Mouse (Mus musculus) heart, adult 2 months (tissue): ENCODE data around the gene AI661453. TPM values are rescaled to one million over a fixed set of nuclear protein-coding genes. Genes with fewer than 3 reads are reported as not detected.

Experiments used
- DNase-seq, 2 experiments: peaks; one replicate each; pipeline ENCODE4 v3.0.0; 2021
- H3K27ac ChIP-seq: fragments of 200-600 bp; 2 replicates; pipeline ENCODE4 v1.8.1; 2022
- H3K27me3 ChIP-seq: fragments of 200-500 bp; 2 replicates; pipeline ENCODE4 v1.6.1; 2012; ENCODE audit warnings: mild to moderate bottlenecking, low read length, inconsistent platforms, mixed read lengths; ENCODE audit not compliant: control insufficient read depth, insufficient read depth
- H3K36me3 ChIP-seq: fragments of 200-500 bp; 2 replicates; pipeline ENCODE4 v1.6.1; 2012; ENCODE audit warnings: low read length, inconsistent platforms; ENCODE audit not compliant: control insufficient read depth, insufficient read depth
- H3K4me1 ChIP-seq: fragments of 200-500 bp; 2 replicates; pipeline ENCODE4 v1.6.1; 2011; ENCODE audit warnings: low read length; ENCODE audit not compliant: control insufficient read depth, insufficient read depth
- H3K4me3 ChIP-seq: fragments of 200-600 bp; 2 replicates; pipeline ENCODE4 v1.8.1; 2022
- H3K79me2 ChIP-seq: fragments of 200-500 bp; replicated peaks from 2 replicates; pipeline ENCODE4 v1.6.1; 2012; ENCODE audit warnings: mild to moderate bottlenecking, inconsistent platforms, low read length, moderate library complexity, mixed read lengths; ENCODE audit not compliant: control insufficient read depth, insufficient read depth
- H3K9ac ChIP-seq: fragments of 200-500 bp; 2 replicates; pipeline ENCODE4 v1.6.1; 2012; ENCODE audit warnings: low read depth, mild to moderate bottlenecking, control low read depth, inconsistent platforms, low read length, mixed read lengths
- CTCF ChIP-seq: fragments of 200-600 bp; IDR thresholded peaks from 2 replicates; pipeline ENCODE4 v1.8.1; 2022; ENCODE audit warnings: antibody characterized with exemption, mild to moderate bottlenecking, moderate library complexity
- EP300 ChIP-seq: fragments of 200-500 bp; IDR thresholded peaks from 2 replicates; pipeline ENCODE4 v1.6.1; 2011; ENCODE audit warnings: low read depth, low read length, control low read depth; ENCODE audit not compliant: insufficient read depth
- POLR2A ChIP-seq: fragments of 200-500 bp; IDR thresholded peaks from 2 replicates; pipeline ENCODE4 v1.6.1; 2011; ENCODE audit warnings: mild to moderate bottlenecking, low read depth, low read length, control low read depth; ENCODE audit not compliant: insufficient read depth
- WGBS: fragments of 180-500 bp; shearing (Covaris S2); methylation state at CpG from one replicate; pipeline ENCODE4 v1.1.7; 2018; 5-methylcytosine and 5-hydroxymethylcytosine counted together
- intact Hi-C: fragments of 180-260 bp; cut with DNase I; formaldehyde crosslinking; loops from one replicate; pipeline ENCODE4 v1.15.1; 2025
- polyA plus RNA-seq: library from polyadenylated mRNA; depleted of rRNA; stranded (reverse); fragments of >200 nt; gene quantifications from 2 replicates; pipeline ENCODE4 v1.2.3, GENCODE M21; 2012
- total RNA-seq, 2 experiments: library from RNA; stranded (reverse); gene quantifications; 2 replicates each; pipeline ENCODE4 v1.2.3; 2021

Gene AI661453
- total and polyA plus RNA-seq, 3 experiments: 1.00 to 1.4 (median 1.2) TPM

DNA sequence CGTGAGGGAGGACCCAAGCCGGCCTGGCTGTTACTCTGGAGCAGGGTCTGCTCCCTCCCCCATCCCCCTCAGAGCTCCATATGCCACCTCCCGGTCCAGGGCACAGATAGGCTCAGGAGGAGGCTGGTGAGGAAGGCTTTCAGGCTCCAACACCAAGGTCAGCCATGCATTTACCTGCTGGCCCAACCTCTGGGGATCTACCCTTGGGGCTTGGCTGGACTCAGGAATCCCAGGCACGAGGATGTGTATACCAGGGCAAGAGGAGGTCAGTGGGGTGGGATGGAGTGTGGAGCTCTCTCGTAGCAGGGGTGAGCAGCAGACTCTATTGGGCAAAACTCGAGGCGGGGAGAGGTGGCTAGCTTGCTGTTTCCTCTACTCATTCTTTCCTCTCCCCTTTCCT lies 16.5 kb downstream of the AI661453 start:
- WGBS: 70% methylated on average over 7 of the region's 7 CpGs
- no peak overlapping the region for H3K27ac ChIP-seq
- intact Hi-C loops: no loop called here

DNA sequence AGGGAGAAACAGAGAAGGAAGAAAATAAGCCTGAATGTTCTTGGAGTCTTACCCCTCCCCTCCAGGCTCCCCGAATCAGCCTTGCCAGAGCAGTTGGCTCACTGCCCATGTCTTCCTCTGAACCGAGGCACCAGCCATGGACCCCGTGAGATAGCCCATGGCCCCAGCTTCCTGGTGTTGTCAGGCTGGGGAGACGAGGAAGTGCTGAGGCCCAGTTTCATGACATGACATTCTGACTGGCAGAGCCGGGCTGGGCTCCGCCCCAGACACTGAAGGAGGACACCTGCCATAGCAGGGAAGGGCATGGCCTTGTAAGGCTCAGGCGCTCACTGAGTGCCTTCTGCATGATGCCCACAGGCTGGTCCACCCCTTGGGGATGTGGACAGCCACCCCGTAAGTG lies 18.3 kb downstream of the AI661453 start:
- intact Hi-C loops: no loop called here
- Histone ChIP-seq H3K4me3 (no peak overlapping the region), H3K27ac (no peak overlapping the region), H3K27me3 (no peaks in the 10 kb centered on the region), H3K79me2 (no peaks in the 10 kb centered on the region), H3K36me3 (no peaks in the 10 kb centered on the region), H3K4me1 (peaks cover 2% of the 10 kb centered on the region), H3K9ac (no peak overlapping the region)
- whole genome bisulfite sequencing: 41% methylated on average over 8 of the region's 8 CpGs
- no peak for DNase-seq
- TF ChIP-seq POLR2A (no peak), CTCF (no peak), EP300 (no peak)

More for the DNA sequence above, 16.5 kb downstream of the AI661453 start:
- no peaks in the 10 kb centered on the region for H3K79me2 ChIP-seq
- DNase-seq: no peak
- H3K4me1 ChIP-seq: no peaks in the 10 kb centered on the region
- no peaks in the 10 kb centered on the region for H3K36me3 ChIP-seq
- no peak overlapping the region for H3K4me3 ChIP-seq
- no peak overlapping the region for H3K9ac ChIP-seq
- TF ChIP-seq EP300: no peak
- no peak for TF ChIP-seq POLR2A
- TF ChIP-seq CTCF: no peak
- H3K27me3 ChIP-seq: no peaks in the 10 kb centered on the region

DNA sequence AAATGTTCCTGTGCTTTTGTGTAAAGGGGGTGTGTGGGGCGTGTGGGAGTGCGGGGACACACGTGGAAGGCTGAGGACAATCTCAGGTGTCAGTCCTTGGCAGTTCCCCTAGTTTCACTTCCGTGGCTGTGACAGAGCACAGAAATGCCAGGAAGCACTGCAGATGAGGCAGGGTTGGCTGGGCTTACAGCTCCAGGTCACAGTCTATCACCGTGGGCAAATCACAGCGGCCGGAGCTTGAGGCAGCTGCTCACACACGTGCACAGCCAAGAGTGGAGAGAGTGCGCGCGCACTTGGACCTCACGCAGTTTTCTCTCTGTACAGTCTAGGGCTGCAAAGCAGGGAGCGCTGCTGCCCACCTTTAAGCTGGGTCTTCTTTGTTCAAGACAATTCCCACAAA lies 21.9 kb downstream of the AI661453 start:
- H3K4me1 ChIP-seq: peaks cover 2% of the 10 kb centered on the region
- DNase-seq: no peak
- no peak overlapping the region for H3K9ac ChIP-seq
- TF ChIP-seq POLR2A (no peak), CTCF (no peak), EP300 (no peak)
- H3K27ac ChIP-seq: no peak overlapping the region
- intact Hi-C loops: no loop called here
- no peaks in the 10 kb centered on the region for H3K36me3 ChIP-seq
- 57% methylated on average over 13 of the region's 13 CpGs for WGBS
- H3K4me3 ChIP-seq: no peak overlapping the region
- H3K27me3 ChIP-seq: no peaks in the 10 kb centered on the region
- H3K79me2 ChIP-seq: no peaks in the 10 kb centered on the region

DNA sequence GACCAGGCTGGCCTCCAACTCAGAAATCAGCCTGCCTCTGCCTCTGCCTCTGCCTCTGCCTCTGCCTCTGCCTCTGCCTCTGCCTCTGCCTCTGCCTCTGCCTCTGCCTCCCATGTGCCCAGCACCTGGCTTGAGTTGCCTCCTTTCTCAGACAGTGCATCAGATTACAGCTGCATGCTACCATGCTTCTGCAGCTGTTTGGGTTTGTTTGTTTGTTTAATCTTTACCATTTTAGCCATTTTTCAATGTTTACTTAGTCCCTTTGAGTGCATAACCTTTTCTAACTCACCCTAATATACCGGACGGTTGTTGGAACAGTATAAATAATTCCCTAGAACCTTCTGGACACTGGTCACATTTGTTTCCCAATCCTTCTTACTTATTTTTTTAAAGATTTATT lies 22.5 kb downstream of the AI661453 start:
- no peak for TF ChIP-seq CTCF
- no peak for TF ChIP-seq EP300
- TF ChIP-seq POLR2A: no peak
- Histone ChIP-seq H3K9ac (no peak overlapping the region), H3K4me1 (peaks cover 2% of the 10 kb centered on the region), H3K79me2 (no peaks in the 10 kb centered on the region), H3K27ac (no peak overlapping the region), H3K4me3 (no peak overlapping the region), H3K27me3 (no peaks in the 10 kb centered on the region), H3K36me3 (no peaks in the 10 kb centered on the region)
- 95% methylated on average over 2 of the region's 2 CpGs for WGBS
- intact Hi-C loops: no loop called here
- DNase-seq: no peak

DNA sequence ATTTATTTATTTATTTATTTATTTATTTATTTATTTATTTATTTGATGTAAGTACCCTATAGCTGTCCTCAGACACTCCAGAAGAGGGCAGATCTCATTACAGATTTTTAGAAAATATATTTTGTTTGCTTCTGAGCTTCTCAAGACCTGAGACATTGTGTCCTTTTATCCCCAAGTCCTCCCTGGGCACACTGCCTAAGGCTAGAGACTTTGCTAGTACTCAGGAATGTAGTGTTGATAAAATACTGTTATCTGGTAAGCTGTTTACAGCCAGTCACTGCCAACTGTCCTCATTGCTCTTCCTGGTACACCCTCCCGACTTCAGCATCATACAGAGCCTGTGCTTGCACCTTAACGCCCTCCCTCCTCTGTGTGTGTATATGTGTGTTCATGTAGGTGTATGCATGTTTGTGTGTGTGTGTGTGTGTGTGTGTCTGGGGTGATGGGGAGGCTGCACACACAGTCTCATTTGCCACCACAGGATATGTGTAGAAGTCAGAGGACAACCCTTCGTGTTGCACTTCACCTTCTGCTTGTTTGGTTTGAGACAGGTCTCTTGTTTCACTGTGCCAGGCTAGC lies 23.0 kb downstream of the AI661453 start:
- WGBS: 51% methylated on average over 3 of the region's 3 CpGs
- peaks cover 2% of the 10 kb centered on the region for H3K4me1 ChIP-seq
- H3K79me2 ChIP-seq: no peaks in the 10 kb centered on the region
- intact Hi-C loops: no loop called here
- TF ChIP-seq CTCF (no peak), EP300 (no peak), POLR2A (no peak)
- H3K36me3 ChIP-seq: no peaks in the 10 kb centered on the region
- no peak overlapping the region for H3K27ac ChIP-seq
- H3K27me3 ChIP-seq: no peaks in the 10 kb centered on the region
- no peak for DNase-seq
- no peak overlapping the region for H3K9ac ChIP-seq
- no peak overlapping the region for H3K4me3 ChIP-seq

DNA sequence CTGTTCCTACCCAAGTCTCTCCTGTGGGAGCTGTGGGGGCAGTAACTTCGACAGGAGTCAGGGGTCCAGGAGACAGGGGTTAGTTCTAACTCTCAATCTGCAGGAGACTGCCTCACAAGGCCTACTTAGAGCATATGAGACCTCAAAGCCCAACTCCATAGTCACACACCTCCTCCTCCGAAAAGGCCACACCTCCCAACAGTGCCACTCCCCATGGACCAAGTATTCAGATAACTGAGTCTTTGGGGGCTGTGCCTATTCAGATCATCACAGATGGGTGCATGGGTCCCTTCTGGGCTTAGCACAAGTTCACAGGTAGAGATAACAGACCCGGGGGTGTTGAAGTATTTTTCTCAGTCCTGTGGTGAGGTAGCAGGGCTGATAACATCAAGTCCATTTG lies 25.3 kb downstream of the AI661453 start:
- 46% methylated on average over 3 of the region's 3 CpGs for WGBS
- no peak overlapping the region for H3K9ac ChIP-seq
- peaks cover 2% of the 10 kb centered on the region for H3K4me1 ChIP-seq
- no peaks in the 10 kb centered on the region for H3K79me2 ChIP-seq
- H3K27ac ChIP-seq: no peak overlapping the region
- H3K4me3 ChIP-seq: no peak overlapping the region
- no peaks in the 10 kb centered on the region for H3K36me3 ChIP-seq
- no peak for TF ChIP-seq POLR2A
- TF ChIP-seq EP300: no peak
- TF ChIP-seq CTCF: no peak
- intact Hi-C loops: no loop called here
- no peak for DNase-seq
- no peaks in the 10 kb centered on the region for H3K27me3 ChIP-seq
